ENCODE assay signal across 10 mouse cellular contexts in genomic region chr2:148044877-148045539, GRCm38 (mm10). TPM values are rescaled to one million over a fixed set of nuclear protein-coding genes. Genes with fewer than 3 reads are reported as not detected.
A peak's percentile ranks its signal among the peaks of the same experiment; 100 is the strongest.
DNase-seq lines count a peak whose midpoint lies in the region; ATAC-seq and TF ChIP-seq lines count a peak whose summit lies in the region.
"Had no signal": no experiment of that assay in that cellular context is flagged by ENCODE, and none has a peak within 500 bp of the region (broad histone marks: within the 10 kb centered on the region; RNA-seq: fewer than 3 reads in every experiment).

No protein-coding gene starts in this region.

- TF ChIP-seq EP300 in ES-Bruce4 (IDR thresholded peaks at IDR 0.05; ENCODE audit: insufficient read depth, low read depth, low read length) = no peak

- H3K27me3 ChIP-seq in forebrain, embryonic 12.5 days = peaks cover 99% of the 10 kb centered on the region
- peaks cover 95% of the 10 kb centered on the region for H3K27me3 ChIP-seq in forebrain, embryonic 14.5 days (replicated peaks; ENCODE audit: control insufficient read depth, insufficient read depth, low read length)
- H3K27me3 ChIP-seq in ES-Bruce4 (ENCODE audit: control insufficient read depth, insufficient read depth, low read length, poor library complexity, severe bottlenecking) = peaks cover 46% of the 10 kb centered on the region
- H3K27me3 ChIP-seq in hindbrain, embryonic 15.5 days = peaks cover 92% of the 10 kb centered on the region
- peaks cover 100% of the 10 kb centered on the region for H3K27me3 ChIP-seq in midbrain, embryonic 10.5 days (ENCODE audit: low read depth, poor library complexity, severe bottlenecking)

- H3K9ac ChIP-seq in forebrain, embryonic 12.5 days = no peak overlapping the region
- H3K9ac ChIP-seq in forebrain, embryonic 14.5 days (ENCODE audit: low read length) = no peak overlapping the region
- H3K9ac ChIP-seq in ES-Bruce4 (ENCODE audit: low read depth, poor library complexity, severe bottlenecking) = no peak overlapping the region
- H3K9ac ChIP-seq in hindbrain, embryonic 15.5 days = no peak overlapping the region

- H3K4me1 ChIP-seq in forebrain, embryonic 12.5 days = peaks cover 34% of the 10 kb centered on the region
- H3K4me1 ChIP-seq in forebrain, embryonic 14.5 days (ENCODE audit: control insufficient read depth, insufficient read depth, low read length) = no peaks in the 10 kb centered on the region
- H3K4me1 ChIP-seq in ES-Bruce4 (ENCODE audit: control insufficient read depth, insufficient read depth, low read length) = peaks cover 2% of the 10 kb centered on the region
- H3K4me1 ChIP-seq in hindbrain, embryonic 15.5 days (replicated peaks) = peaks cover 21% of the 10 kb centered on the region; the same call in 1 of the 2 replicates
- peaks cover 62% of the 10 kb centered on the region for H3K4me1 ChIP-seq in midbrain, embryonic 10.5 days

- 0 out of 2 replicates have a peak overlapping the region, but pooled peaks have one; percentile 41 for H3K4me2 ChIP-seq in forebrain, embryonic 12.5 days
- H3K4me2 ChIP-seq in forebrain, embryonic 14.5 days (ENCODE audit: low read length) = no peak overlapping the region
- H3K4me2 ChIP-seq in hindbrain, embryonic 15.5 days = peak overlapping the region; percentile 40

- H3K9me3 ChIP-seq in forebrain, embryonic 12.5 days = no peaks in the 10 kb centered on the region
- no peaks in the 10 kb centered on the region for H3K9me3 ChIP-seq in forebrain, embryonic 14.5 days (replicated peaks; ENCODE audit: control insufficient read depth, low read length)
- H3K9me3 ChIP-seq in ES-Bruce4 (replicated peaks; ENCODE audit: control insufficient read depth, insufficient read depth, low read length, poor library complexity, severe bottlenecking) = no peaks in the 10 kb centered on the region
- no peaks in the 10 kb centered on the region; the same call in 1 of the 2 replicates for H3K9me3 ChIP-seq in hindbrain, embryonic 15.5 days
- no peaks in the 10 kb centered on the region for H3K9me3 ChIP-seq in midbrain, embryonic 10.5 days (replicated peaks)

- no peak for TF ChIP-seq CTCF in ES-Bruce4 (IDR thresholded peaks at IDR 0.05; ENCODE audit: low read depth, low read length)

- no peak for DNase-seq in forebrain, embryonic 14.5 days (ENCODE audit: low spot score)
- DNase-seq in midbrain, embryonic 10.5 days (ENCODE audit: low spot score) = peak; percentile 56
- DNase-seq in spleen, postnatal 36 days (ENCODE audit: low spot score in 2 of 2) = no peak
- DNase-seq in cerebellum, adult 9-10 months = no peak
- DNase-seq: gastrocnemius, postnatal 14 days had no signal

- no peak for ATAC-seq in forebrain, embryonic 12.5 days (ENCODE audit: low FRiP score)
- ATAC-seq in forebrain, embryonic 14.5 days = no peak
- no peak for ATAC-seq in hindbrain, embryonic 15.5 days (ENCODE audit: low FRiP score, low read depth)
- no peak for ATAC-seq in activated CD4-positive, CD25-positive, alpha-beta regulatory T cell, adult 4 months
- ATAC-seq: CD4-positive, CD25-positive, alpha-beta regulatory T cell, adult 4 months had no signal

- H3K36me3 ChIP-seq in forebrain, embryonic 12.5 days (replicated peaks) = no peaks in the 10 kb centered on the region
- H3K36me3 ChIP-seq in forebrain, embryonic 14.5 days (ENCODE audit: control insufficient read depth, insufficient read depth, low read length) = no peaks in the 10 kb centered on the region
- H3K36me3 ChIP-seq in ES-Bruce4 (ENCODE audit: control insufficient read depth, insufficient read depth, low read length, poor library complexity, severe bottlenecking) = no peaks in the 10 kb centered on the region
- no peaks in the 10 kb centered on the region for H3K36me3 ChIP-seq in hindbrain, embryonic 15.5 days
- peaks cover 10% of the 10 kb centered on the region for H3K36me3 ChIP-seq in midbrain, embryonic 10.5 days

- peak overlapping the region; percentile 15 for H3K4me3 ChIP-seq in forebrain, embryonic 12.5 days (replicated peaks)
- no peak overlapping the region for H3K4me3 ChIP-seq in forebrain, embryonic 14.5 days (ENCODE audit: low read depth, low read length)
- H3K4me3 ChIP-seq in ES-Bruce4 (ENCODE audit: low read depth, low read length) = peak overlapping the region; percentile 19; the same call in 1 of the 2 replicates
- H3K4me3 ChIP-seq in hindbrain, embryonic 15.5 days = peak overlapping the region; percentile 24
- peak overlapping the region; percentile 55 for H3K4me3 ChIP-seq in midbrain, embryonic 10.5 days

- TF ChIP-seq POLR2A in ES-Bruce4 (IDR thresholded peaks at IDR 0.05; ENCODE audit: insufficient read depth, low read length) = no peak

- no peak overlapping the region for H3K27ac ChIP-seq in forebrain, embryonic 12.5 days
- H3K27ac ChIP-seq in forebrain, embryonic 14.5 days (ENCODE audit: low read depth, low read length) = no peak overlapping the region
- H3K27ac ChIP-seq in ES-Bruce4 (ENCODE audit: insufficient read depth, low read length) = no peak overlapping the region
- H3K27ac ChIP-seq in hindbrain, embryonic 15.5 days (replicated peaks) = no peak overlapping the region
- peak overlapping the region; percentile 91 for H3K27ac ChIP-seq in midbrain, embryonic 10.5 days (replicated peaks)

- WGBS in forebrain, embryonic 12.5 days = under 1% methylated on average over 26 of the region's 26 CpGs
- WGBS in forebrain, embryonic 14.5 days = under 1% methylated on average over 26 of the region's 26 CpGs
- WGBS in hindbrain, embryonic 15.5 days = 2% methylated on average over 26 of the region's 26 CpGs
- WGBS in midbrain, embryonic 10.5 days = under 1% methylated on average over 26 of the region's 26 CpGs

RNA-seq across cellular contexts. Expression of gene Foxa2, which starts 1.8 kb away (rescaled TPM):
- 0.28 and 0.66 TPM in 2 replicates for polyA plus RNA-seq in forebrain, embryonic 12.5 days (2016; fragmentation: Nextera tagmentation; extraction: Ambion mirVana)
- polyA plus RNA-seq in forebrain, embryonic 14.5 days (2014; fragmentation: Nextera tagmentation; extraction: Ambion mirVana) = 0.13 and 0.38 TPM in 2 replicates
- polyA plus RNA-seq in ES-Bruce4 (2011; ENCODE audit: insufficient read depth, insufficient read length, low read depth, missing spikeins) = 0.85 TPM in 1 of 2 replicates, not detected in the other
- 1.3 and 1.5 TPM in 2 replicates for polyA plus RNA-seq in hindbrain, embryonic 15.5 days (2015; fragmentation: Nextera tagmentation; extraction: Ambion mirVana)
- 10.4 and 12.1 TPM in 2 replicates for polyA plus RNA-seq in midbrain, embryonic 10.5 days (2016; fragmentation: Nextera tagmentation; extraction: Ambion mirVana)
- polyA plus RNA-seq in activated CD4-positive, CD25-positive, alpha-beta regulatory T cell, adult 4 months (2017; shearing (Covaris generic)) = not detected
- polyA plus RNA-seq: CD4-positive, CD25-positive, alpha-beta regulatory T cell, adult 4 months had no signal
